Mouse (Mus musculus): ENCODE measurements around the gene Kcnj10.

Gene Kcnj10

GRCm38 (mm10) chr1:172340729-172341321, at the start of gene Kcnj10:
Gene Kcnj10 (plus strand): TSS chr1:172341210.
- peak; percentile 80 to 87 for DNase-seq

- DNase-seq, result no peak
Observed at GRCm38 (mm10) chr1:172292880-172293279, 48.1 kb upstream of the Kcnj10 start.

- no peak for DNase-seq
Observed at GRCm38 (mm10) chr1:172293449-172293848, 47.6 kb upstream of the Kcnj10 start.

GRCm38 (mm10) chr1:172295751-172296197, 45.2 kb upstream of the Kcnj10 start:
- DNase-seq, result no peak

GRCm38 (mm10) chr1:172296816-172297510, 44.0 kb upstream of the Kcnj10 start:
- no peak for DNase-seq

- no peak for DNase-seq
Observed at GRCm38 (mm10) chr1:172297611-172298537, 43.1 kb upstream of the Kcnj10 start, which contains the start of gene Atp1a2. Gene Atp1a2 (minus strand): TSS chr1:172298064.

- DNase-seq, result no peak
Observed at GRCm38 (mm10) chr1:172299528-172299927, 41.5 kb upstream of the Kcnj10 start.

GRCm38 (mm10) chr1:172300247-172300646, 40.8 kb upstream of the Kcnj10 start:
- peak; percentile 31 to 37 for DNase-seq

- no peak for DNase-seq
Observed at GRCm38 (mm10) chr1:172301180-172301579, 39.8 kb upstream of the Kcnj10 start.

GRCm38 (mm10) chr1:172302311-172302710, 38.7 kb upstream of the Kcnj10 start:
- DNase-seq, result no peak

GRCm38 (mm10) chr1:172302851-172303250, 38.2 kb upstream of the Kcnj10 start:
- DNase-seq, result no peak

- no peak for DNase-seq
Observed at GRCm38 (mm10) chr1:172304443-172304842, 36.6 kb upstream of the Kcnj10 start.

GRCm38 (mm10) chr1:172305153-172305552, 35.9 kb upstream of the Kcnj10 start:
- DNase-seq, result no peak

- DNase-seq, result peak in 1 of 2 experiments; percentile 39
Observed at GRCm38 (mm10) chr1:172305635-172306034, 35.4 kb upstream of the Kcnj10 start.

- DNase-seq, result no peak
Observed at GRCm38 (mm10) chr1:172306196-172306595, 34.8 kb upstream of the Kcnj10 start.

- DNase-seq, result no peak
Observed at GRCm38 (mm10) chr1:172306885-172307284, 34.1 kb upstream of the Kcnj10 start.

- DNase-seq, result no peak
Observed at GRCm38 (mm10) chr1:172307936-172308335, 33.1 kb upstream of the Kcnj10 start.

GRCm38 (mm10) chr1:172308409-172308808, 32.6 kb upstream of the Kcnj10 start:
- DNase-seq, result no peak

- DNase-seq, result peak; percentile 95
Observed at GRCm38 (mm10) chr1:172309699-172310398, 31.2 kb upstream of the Kcnj10 start.

- DNase-seq, result peak; percentile 82 to 86
Observed at GRCm38 (mm10) chr1:172311248-172311906, 29.6 kb upstream of the Kcnj10 start.

- peak; percentile 93 to 96 for DNase-seq
Observed at GRCm38 (mm10) chr1:172311921-172312767, 28.9 kb upstream of the Kcnj10 start.

Measured in kidney, postnatal 36 days (tissue).